Mouse (Mus musculus) gastrocnemius, postnatal 25 days (tissue): Measurements from ENCODE around the gene Dnttip2. TPM values are rescaled to one million over a fixed set of nuclear protein-coding genes. Genes with fewer than 3 reads are reported as not detected.

ENCODE experiments used
- DNase-seq: peaks from one replicate; pipeline ENCODE4 v3.0.0; 2022
- microRNA-seq, 2 experiments: library from miRNA; unstranded; fragments of <30 nt; microRNA quantifications; one replicate each; pipeline ENCODE4 v1.2.0; 2021; ENCODE audit warnings: borderline replicate concordance in 2 of 2
- total RNA-seq, 2 experiments: library from RNA; stranded (reverse); gene quantifications; 1 replicate in 1 of 2; 2 replicates in 1 of 2; pipeline ENCODE4 v1.2.3; 2021

Dnttip2 gene
- total RNA-seq, 2 experiments from 2014 or later, result 17.4 to 21.9 TPM

DNA sequence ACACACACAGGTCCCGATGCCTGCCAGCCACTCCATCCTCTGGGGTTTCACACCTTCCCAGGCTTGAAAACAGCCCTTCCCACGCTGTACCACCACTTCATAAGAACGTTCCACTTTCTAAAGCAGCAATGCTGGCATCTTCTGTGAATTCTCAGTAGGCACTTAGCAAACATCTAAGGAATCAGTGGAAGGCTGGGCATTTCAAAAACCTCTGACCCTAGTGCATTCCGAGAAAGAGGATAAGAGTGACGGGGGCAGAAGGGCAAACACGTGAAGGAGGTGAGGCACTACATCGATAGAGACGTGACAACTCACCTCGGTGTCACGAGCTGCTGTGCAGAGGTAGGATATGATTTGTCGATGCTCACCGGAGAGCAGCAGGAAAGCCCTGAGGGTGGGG, 56.3 kb downstream of the Dnttip2 start:
- DNase-seq, result no peak

GRCm38 (mm10) chr3:122333493-122333892, 59.3 kb downstream of the Dnttip2 start:
- DNase-seq, result no peak

DNA sequence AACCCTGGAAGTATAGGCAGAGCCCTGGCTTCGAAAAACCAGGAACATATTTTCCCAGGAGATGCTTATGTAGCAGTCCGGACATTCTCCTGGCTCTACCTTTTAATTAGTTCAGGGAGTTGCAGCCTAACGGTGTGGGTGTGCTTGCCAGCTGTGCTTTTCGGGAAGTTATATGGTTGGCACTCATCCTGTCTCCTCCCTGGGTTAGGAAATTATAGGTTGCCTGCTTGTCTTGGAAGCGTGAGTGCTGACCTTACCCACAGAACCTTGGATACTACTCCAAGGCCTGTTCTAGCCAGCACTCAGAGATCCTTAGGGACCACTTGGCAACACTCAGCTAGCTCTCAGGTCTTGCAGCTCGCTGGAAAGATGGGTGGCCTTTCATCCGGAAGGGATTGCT, 59.7 kb downstream of the Dnttip2 start:
- no peak for DNase-seq

- DNase-seq, result no peak
Measured at GRCm38 (mm10) chr3:122334375-122334774, 60.2 kb downstream of the Dnttip2 start.

Small RNA genes lying within 50 kb of the gene (microRNA-seq; reads per million reads assigned to microRNA genes)
- gene Gm22903 (0 reads per million in 2 experiments), gene Mir760 (2.4 to 10.3 reads per million in 2 experiments)

Other genes starting within 250 kb of the Dnttip2 start
- 1 to 10 TPM in 1 of 2 experiments, under 1 TPM in 1; 0.64 to 1.1 TPM for gene Abca4, start 229.9 kb upstream of the Dnttip2 start, total RNA-seq
- gene Gclm, start 28.8 kb upstream of the Dnttip2 start, total RNA-seq, result 10 to 100 TPM; 21.3 to 21.7 TPM
- 1 to 10 TPM; 3.4 to 4.4 TPM for gene Bcar3, start 19.7 kb downstream of the Dnttip2 start, total RNA-seq